Mouse (Mus musculus) hindbrain, embryonic 16.5 days (tissue): ENCODE data around the gene Ubxn1. TPM values are rescaled to one million over a fixed set of nuclear protein-coding genes. Genes with fewer than 3 reads are reported as not detected.

Source experiments
- ATAC-seq: fragments of 200-750 bp; cut with Nextera tagmentation; 2 replicates; pipeline ENCODE4 v1.8.0; 2017; ENCODE audit warnings: moderate TSS enrichment, moderate library complexity
- H3K27ac ChIP-seq: fragments of 300-500 bp; sonication (generic); 2 replicates; pipeline ENCODE4 v1.5.1; 2014; ENCODE audit warnings: low read depth, mild to moderate bottlenecking, control low read depth, low read length, moderate library complexity
- H3K27me3 ChIP-seq: fragments of 300-500 bp; sonication (generic); replicated peaks from 2 replicates; pipeline ENCODE4 v1.6.1; 2014; ENCODE audit warnings: low read length; ENCODE audit not compliant: control insufficient read depth, insufficient read depth
- H3K36me3 ChIP-seq: fragments of 300-500 bp; sonication (generic); 2 replicates; pipeline ENCODE4 v1.6.1; 2014; ENCODE audit warnings: mild to moderate bottlenecking, low read length, moderate library complexity, mixed read lengths; ENCODE audit not compliant: control insufficient read depth, insufficient read depth
- H3K4me1 ChIP-seq: fragments of 300-500 bp; sonication (generic); 2 replicates; pipeline ENCODE4 v1.6.1; 2014; ENCODE audit warnings: low read depth, low read length; ENCODE audit not compliant: control insufficient read depth, insufficient read depth
- H3K4me2 ChIP-seq: fragments of 300-500 bp; sonication (generic); 2 replicates; pipeline ENCODE4 v1.6.1; 2014; ENCODE audit warnings: mild to moderate bottlenecking, low read length, control low read depth, moderate library complexity
- H3K4me3 ChIP-seq: fragments of 300-500 bp; sonication (generic); 2 replicates; pipeline ENCODE4 v1.5.1; 2014; ENCODE audit warnings: mild to moderate bottlenecking, low read length, control low read depth, moderate library complexity
- H3K9ac ChIP-seq: fragments of 300-500 bp; sonication (generic); 2 replicates; pipeline ENCODE4 v1.6.1; 2014; ENCODE audit warnings: low read depth, mild to moderate bottlenecking, control low read depth, low read length, moderate library complexity
- H3K9me3 ChIP-seq: fragments of 300-500 bp; sonication (generic); 2 replicates; pipeline ENCODE4 v1.6.1; 2014; ENCODE audit warnings: mild to moderate bottlenecking, low read length, moderate library complexity; ENCODE audit not compliant: control insufficient read depth
- WGBS: fragments of 180-500 bp; shearing (Covaris S2); extraction: QIAGEN DNeasy Blood & Tissue Kit; methylation state at CpG from one replicate; pipeline ENCODE4 v1.1.7; 2014; 5-methylcytosine and 5-hydroxymethylcytosine counted together
- polyA plus RNA-seq: library from polyadenylated mRNA; unstranded; fragments of >200 nt; fragmentation: Nextera tagmentation; extraction: Ambion mirVana; gene quantifications from 2 replicates; pipeline ENCODE4 v1.2.1, GENCODE M21; 2015

Gene Ubxn1
- polyA plus RNA-seq, 1 experiment from 2014 or later: 151 TPM

DNA sequence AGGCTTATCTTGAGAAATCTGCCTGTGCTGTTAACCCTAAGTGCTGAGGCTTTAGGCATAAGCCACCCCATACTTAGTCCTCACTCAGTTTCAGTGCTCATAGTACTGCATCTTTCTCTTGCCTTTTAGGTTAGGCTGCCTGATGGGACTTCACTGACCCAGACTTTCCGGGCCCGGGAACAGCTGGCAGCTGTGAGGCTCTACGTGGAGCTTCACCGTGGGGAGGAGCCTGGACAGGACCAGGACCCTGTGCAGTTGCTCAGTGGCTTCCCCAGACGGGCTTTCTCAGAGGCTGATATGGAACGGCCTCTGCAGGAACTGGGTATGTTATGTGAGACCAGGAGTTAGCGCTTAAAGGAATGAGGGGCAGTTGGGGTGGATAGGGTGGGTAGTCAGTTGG is 3.7 kb downstream of the Ubxn1 start:
- H3K9me3 ChIP-seq: no peaks in the 10 kb centered on the region
- H3K27me3 ChIP-seq: no peaks in the 10 kb centered on the region
- 96% methylated on average over 7 of the region's 7 CpGs for WGBS
- H3K9ac ChIP-seq: no peak overlapping the region
- no peak overlapping the region for H3K4me2 ChIP-seq
- peaks cover 30% of the 10 kb centered on the region for H3K36me3 ChIP-seq
- peaks cover 18% of the 10 kb centered on the region for H3K4me1 ChIP-seq
- no peak overlapping the region for H3K27ac ChIP-seq
- ATAC-seq: no peak
- no peak overlapping the region for H3K4me3 ChIP-seq

DNA sequence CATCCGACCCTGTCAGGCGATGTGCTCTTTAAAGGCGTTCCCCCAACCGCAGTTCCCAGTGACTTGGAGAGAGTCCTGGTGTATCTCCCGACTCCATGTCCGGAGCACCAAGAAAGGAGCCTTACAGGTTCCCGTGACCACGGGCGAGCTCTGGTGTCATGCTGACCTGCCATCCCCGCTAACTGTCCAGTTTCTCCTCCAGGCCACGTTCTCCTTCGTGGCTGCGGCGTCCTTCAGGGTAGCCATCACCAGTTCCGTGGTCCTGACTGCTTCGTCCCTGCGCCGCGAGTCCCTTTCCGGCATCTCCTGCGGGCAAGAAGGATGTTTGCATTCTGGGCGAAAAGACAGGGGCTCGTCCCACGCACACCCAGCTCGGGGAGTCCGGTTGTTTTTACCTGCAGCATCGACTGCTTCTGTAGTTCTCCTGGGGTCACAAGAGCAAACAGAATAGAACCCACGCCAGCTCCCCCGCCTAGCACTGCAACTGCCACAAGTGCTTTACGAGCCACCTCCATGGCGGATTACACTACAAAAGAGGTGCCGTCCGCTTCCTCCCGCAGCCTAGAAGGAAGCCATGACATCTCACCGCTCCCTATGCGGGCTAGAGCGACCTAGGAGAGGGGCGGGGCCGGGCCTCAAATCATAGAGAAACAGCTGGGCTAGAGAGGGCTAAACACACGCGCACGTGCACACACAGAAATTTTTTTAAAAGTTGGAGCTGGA is 9.2 kb downstream of the Ubxn1 start, which contains the start of gene Uqcc3:
TSS of gene Uqcc3 (minus strand) at position 613 of the 723 bp plus-strand sequence.
- H3K4me1 ChIP-seq: peaks cover 9% of the 10 kb centered on the region
- peak; percentile 96 for ATAC-seq
- H3K4me2 ChIP-seq: peak within 1 kb of the TSS; percentile 86
- peak within 1 kb of the TSS; percentile 81 for H3K27ac ChIP-seq
- peak within 1 kb of the TSS; percentile 62 for H3K4me3 ChIP-seq
- H3K27me3 ChIP-seq: no peaks in the 10 kb centered on the region
- H3K36me3 ChIP-seq: peaks cover 11% of the 10 kb centered on the region; the same call in 1 of the 2 replicates
- H3K9me3 ChIP-seq: no peaks in the 10 kb centered on the region
- peak within 1 kb of the TSS; percentile 77 for H3K9ac ChIP-seq
- WGBS: under 1% methylated on average over 42 of the region's 42 CpGs

DNA sequence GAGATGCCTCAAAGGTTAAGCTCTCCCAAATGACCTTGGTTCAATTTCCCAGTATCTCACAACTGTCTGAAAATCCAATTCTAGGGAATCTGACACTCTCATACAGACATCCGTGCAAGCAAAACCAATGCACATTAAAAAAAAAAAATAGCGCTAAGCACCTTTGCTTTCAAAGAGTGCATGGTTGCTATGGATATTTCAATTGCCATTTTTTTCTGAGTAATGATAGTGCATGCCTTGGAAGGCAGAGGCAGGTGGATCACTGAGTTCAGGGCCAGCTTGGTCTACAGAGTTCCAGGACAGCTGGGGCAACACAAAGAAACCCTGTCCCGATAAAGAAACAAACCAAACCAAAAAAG is 9.7 kb downstream of the Ubxn1 start:
- Histone ChIP-seq H3K27ac (peak overlapping the region; percentile 81), H3K36me3 (peaks cover 7% of the 10 kb centered on the region; the same call in 1 of the 2 replicates), H3K9me3 (no peaks in the 10 kb centered on the region), H3K4me2 (peak overlapping the region; percentile 86), H3K4me3 (peak overlapping the region; percentile 62), H3K9ac (peak overlapping the region; percentile 77), H3K4me1 (peaks cover 9% of the 10 kb centered on the region), H3K27me3 (no peaks in the 10 kb centered on the region)
- WGBS: 23% methylated on average over 3 of the region's 3 CpGs
- no peak for ATAC-seq

DNA sequence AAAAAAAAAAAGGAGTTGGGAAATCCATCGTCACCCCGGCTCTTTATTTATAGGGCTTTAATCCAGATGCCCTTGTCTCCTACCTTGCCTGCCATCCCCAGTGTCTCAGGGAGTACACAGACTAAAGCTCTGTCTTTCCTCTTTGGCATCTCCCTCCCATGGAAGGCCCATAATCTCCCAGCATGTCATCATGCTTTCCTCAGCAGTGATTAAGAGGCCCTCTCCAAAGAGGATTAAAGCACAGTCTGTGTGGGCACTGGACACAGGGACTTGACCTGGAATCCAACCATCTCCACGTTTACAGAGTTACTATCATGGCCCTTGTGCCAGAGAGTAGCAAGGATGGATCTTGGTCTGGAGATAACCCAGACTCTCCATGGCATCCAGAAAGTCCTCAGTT is 12.3 kb downstream of the Ubxn1 start, which contains the start of the genes Lbhd1 and Gm49403:
TSS of gene Lbhd1 (plus strand) at position 117 of the 400 bp plus-strand sequence.
TSS of gene Gm49403 (plus strand) at position 315 of the 400 bp plus-strand sequence.
- Histone ChIP-seq H3K9ac (no peak within 1 kb of the TSS), H3K4me2 (no peak within 1 kb of the TSS), H3K27me3 (no peaks in the 10 kb centered on the region), H3K4me1 (peaks cover 15% of the 10 kb centered on the region), H3K4me3 (no peak within 1 kb of the TSS), H3K36me3 (no peaks in the 10 kb centered on the region), H3K27ac (no peak within 1 kb of the TSS), H3K9me3 (no peaks in the 10 kb centered on the region)
- ATAC-seq: no peak
- 82% methylated on average over 3 of the region's 3 CpGs for WGBS

DNA sequence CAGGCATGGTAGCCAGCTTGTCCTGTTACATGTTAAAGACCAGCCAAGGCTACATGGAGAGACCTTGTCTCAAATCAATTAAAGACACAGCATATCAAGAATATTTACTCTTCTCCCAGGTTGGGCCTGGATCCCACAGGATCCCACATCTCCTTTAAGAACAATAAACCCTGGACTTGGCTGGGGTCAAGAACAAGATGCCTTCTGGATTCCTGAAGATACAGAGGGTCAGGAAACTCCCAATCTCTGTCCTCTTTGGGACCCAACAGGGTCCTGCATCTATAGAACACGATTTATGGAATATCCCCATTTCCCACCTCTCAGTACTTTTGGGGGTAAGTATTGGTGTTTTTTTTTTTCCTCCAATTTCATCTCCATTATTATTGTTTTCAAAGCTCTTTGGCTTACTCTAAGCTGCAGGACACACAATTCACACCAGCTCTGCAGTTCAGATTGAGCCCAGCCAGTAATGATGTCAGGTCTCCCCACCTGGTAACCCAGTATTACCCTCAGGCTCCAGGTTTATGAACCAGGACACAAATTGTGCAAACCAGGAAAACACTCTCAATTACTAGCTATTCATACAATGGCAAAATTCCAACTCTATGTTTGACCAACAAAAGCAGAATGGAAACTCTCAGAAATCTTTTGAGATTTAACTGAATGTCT is 15.8 kb downstream of the Ubxn1 start:
- H3K4me2 ChIP-seq: peak overlapping the region; percentile 71
- no peaks in the 10 kb centered on the region for H3K27me3 ChIP-seq
- 60% methylated on average over 1 of the region's 1 CpGs for WGBS
- no peak overlapping the region; the same call in 1 of the 2 replicates for H3K9ac ChIP-seq
- peaks cover 3% of the 10 kb centered on the region; the same call in 1 of the 2 replicates for H3K36me3 ChIP-seq
- H3K4me3 ChIP-seq: no peak overlapping the region
- no peak overlapping the region for H3K27ac ChIP-seq
- H3K9me3 ChIP-seq: no peaks in the 10 kb centered on the region
- peaks cover 13% of the 10 kb centered on the region for H3K4me1 ChIP-seq
- ATAC-seq: no peak

DNA sequence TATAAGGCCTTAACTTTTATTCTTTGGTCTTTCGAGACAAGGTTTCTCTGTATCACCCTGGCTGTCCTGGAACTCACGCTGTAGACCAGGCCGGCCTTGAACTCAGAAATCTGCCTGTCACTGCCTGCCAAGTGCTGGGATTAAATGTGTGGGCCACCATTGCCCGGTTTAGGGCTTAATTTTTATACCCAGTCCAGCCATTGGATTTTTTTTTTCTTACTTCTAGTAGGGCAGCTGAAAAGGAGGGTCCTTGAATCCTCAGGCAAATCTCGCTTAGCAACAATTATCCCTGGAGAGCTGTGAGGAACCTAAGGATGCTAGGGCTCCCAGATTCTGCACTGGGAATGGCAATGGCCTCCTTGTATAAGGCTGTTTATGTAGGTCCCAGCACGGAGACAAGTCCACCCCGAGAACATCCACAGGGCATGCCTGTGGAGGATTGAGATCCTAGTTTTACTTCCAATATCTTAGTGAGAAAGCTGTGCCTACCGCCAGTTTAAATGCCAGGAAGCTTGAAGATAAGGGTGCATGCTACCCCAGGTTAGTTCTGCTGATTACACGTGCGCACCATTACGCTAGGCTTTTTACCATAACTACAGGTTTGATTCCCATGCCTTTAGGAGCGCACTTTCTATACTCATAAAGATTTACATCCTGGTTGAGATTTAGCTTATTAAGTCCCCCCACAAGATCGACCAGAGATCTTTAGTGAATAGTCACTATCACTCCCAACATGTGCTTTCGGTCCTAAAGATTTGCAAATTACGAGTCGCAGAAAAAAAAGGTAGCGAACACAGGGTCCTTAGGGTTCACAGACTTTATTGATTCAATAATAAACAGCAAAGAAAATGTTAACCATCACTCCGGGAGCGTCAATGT is 16.5 kb downstream of the Ubxn1 start:
- Histone ChIP-seq H3K36me3 (peaks cover 3% of the 10 kb centered on the region; the same call in 1 of the 2 replicates), H3K9ac (peak overlapping the region; percentile 72), H3K4me1 (peaks cover 15% of the 10 kb centered on the region), H3K9me3 (no peaks in the 10 kb centered on the region), H3K27ac (peak overlapping the region; percentile 77), H3K4me2 (peak overlapping the region; percentile 71), H3K27me3 (no peaks in the 10 kb centered on the region), H3K4me3 (peak overlapping the region; percentile 65)
- WGBS: 15% methylated on average over 19 of the region's 19 CpGs
- ATAC-seq: no peak

DNA sequence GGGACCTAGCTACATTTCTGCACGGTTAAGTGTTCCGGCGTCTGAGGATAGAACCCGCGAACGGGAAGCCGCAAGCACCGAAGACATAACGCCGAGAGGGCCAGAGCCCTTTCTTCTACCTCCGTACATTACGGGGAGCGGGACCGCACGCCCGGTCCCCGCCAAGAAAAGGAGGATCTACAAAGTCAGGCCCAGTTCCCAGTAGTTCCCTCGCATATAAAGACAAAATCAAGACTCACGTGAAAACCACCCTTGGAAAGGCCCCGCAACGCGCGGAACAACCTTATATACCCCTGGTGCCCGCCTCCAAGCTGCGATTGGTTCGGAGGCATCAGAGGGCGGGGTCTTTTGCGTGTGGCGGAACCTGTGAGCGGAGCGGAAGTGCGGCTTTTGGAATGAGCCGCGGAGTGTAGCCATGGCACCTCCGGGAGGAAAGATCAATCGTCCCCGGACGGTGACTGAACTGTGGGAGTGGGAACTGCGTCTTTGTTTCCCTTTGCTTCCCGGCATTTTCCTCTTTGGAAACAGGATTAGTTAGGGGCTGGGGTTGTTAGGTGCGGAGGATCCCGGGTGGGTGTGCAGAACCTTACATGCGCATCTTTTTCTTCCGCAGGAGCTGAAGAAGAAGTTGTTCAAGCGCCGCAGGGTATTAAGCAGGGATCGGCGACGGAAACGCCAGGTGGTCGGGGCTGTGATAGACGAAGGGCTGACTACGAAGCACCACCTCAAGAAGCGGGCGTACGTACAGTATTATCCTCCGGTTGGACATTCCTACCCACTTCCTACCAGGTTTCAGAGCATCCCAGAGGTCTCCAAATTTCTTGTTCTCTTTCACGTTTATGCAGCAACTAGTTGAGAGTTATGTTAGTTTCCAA is 17.5 kb downstream of the Ubxn1 start, which contains the start of the genes 1810009A15Rik and Gm49416:
TSS of gene 1810009A15Rik (plus strand) at position 343 of the 875 bp plus-strand sequence.
TSS of gene Gm49416 (plus strand) at position 416 of the 875 bp plus-strand sequence.
- WGBS: under 1% methylated on average over 58 of the region's 58 CpGs
- peak within 1 kb of the TSS; percentile 71 for H3K4me2 ChIP-seq
- H3K27ac ChIP-seq: peak within 1 kb of the TSS; percentile 82
- peak within 1 kb of the TSS; percentile 65 for H3K4me3 ChIP-seq
- ATAC-seq: peak; percentile 96
- peaks cover 20% of the 10 kb centered on the region for H3K4me1 ChIP-seq
- peaks cover 3% of the 10 kb centered on the region; the same call in 1 of the 2 replicates for H3K36me3 ChIP-seq
- peak within 1 kb of the TSS; percentile 76 for H3K9ac ChIP-seq
- no peaks in the 10 kb centered on the region for H3K27me3 ChIP-seq
- no peaks in the 10 kb centered on the region for H3K9me3 ChIP-seq
